Mouse (Mus musculus) kidney, embryonic 14.5 days (tissue): ENCODE measurements around the gene Slc35f2. TPM values are rescaled to one million over a fixed set of nuclear protein-coding genes. Genes with fewer than 3 reads are reported as not detected.

Experiments
- ATAC-seq: fragments of 200-750 bp; cut with Nextera tagmentation; 2 replicates; pipeline ENCODE4 v1.8.0; 2017; ENCODE audit warnings: moderate number of reproducible peaks, mild to moderate bottlenecking, moderate TSS enrichment, moderate library complexity; ENCODE audit not compliant: low FRiP score, low TSS enrichment
- H3K27ac ChIP-seq: fragments of 300-500 bp; sonication (generic); 2 replicates; pipeline ENCODE4 v1.5.1; 2014; ENCODE audit warnings: low read depth, mild to moderate bottlenecking, low read length, moderate library complexity, mixed read lengths
- H3K27me3 ChIP-seq: fragments of 300-500 bp; sonication (generic); 2 replicates; pipeline ENCODE4 v1.6.1; 2014; ENCODE audit warnings: mild to moderate bottlenecking, low read length; ENCODE audit not compliant: control insufficient read depth, insufficient read depth
- H3K36me3 ChIP-seq: fragments of 300-500 bp; sonication (generic); 2 replicates; pipeline ENCODE4 v1.6.1; 2014; ENCODE audit warnings: low read length, mixed read lengths; ENCODE audit not compliant: control insufficient read depth, insufficient read depth
- H3K4me1 ChIP-seq: fragments of 300-500 bp; sonication (generic); 2 replicates; pipeline ENCODE4 v1.6.1; 2014; ENCODE audit warnings: low read length, mixed read lengths; ENCODE audit not compliant: control insufficient read depth, insufficient read depth
- H3K4me2 ChIP-seq: fragments of 300-500 bp; sonication (generic); replicated peaks from 2 replicates; pipeline ENCODE4 v1.6.1; 2014; ENCODE audit warnings: low read depth, mild to moderate bottlenecking, low read length
- H3K4me3 ChIP-seq: fragments of 300-500 bp; sonication (generic); 2 replicates; pipeline ENCODE4 v1.5.1; 2014; ENCODE audit warnings: mild to moderate bottlenecking, low read length
- H3K9ac ChIP-seq: fragments of 300-500 bp; sonication (generic); 2 replicates; pipeline ENCODE4 v1.6.1; 2014; ENCODE audit warnings: low read depth, mild to moderate bottlenecking, low read length, moderate library complexity
- H3K9me3 ChIP-seq: fragments of 300-500 bp; sonication (generic); 2 replicates; pipeline ENCODE4 v1.6.1; 2016; ENCODE audit warnings: low read length; ENCODE audit not compliant: control insufficient read depth
- WGBS: fragments of 180-500 bp; shearing (Covaris S2); extraction: QIAGEN DNeasy Blood & Tissue Kit; methylation state at CpG from one replicate; pipeline ENCODE4 v1.1.7; 2014; 5-methylcytosine and 5-hydroxymethylcytosine counted together
- polyA plus RNA-seq: library from polyadenylated mRNA; unstranded; fragments of >200 nt; fragmentation: Nextera tagmentation; extraction: Ambion mirVana; gene quantifications from 2 replicates; pipeline ENCODE4 v1.2.1, GENCODE M21; 2014

Slc35f2 gene
- 7.6 and 11.2 TPM in 2 replicates for polyA plus RNA-seq

DNA sequence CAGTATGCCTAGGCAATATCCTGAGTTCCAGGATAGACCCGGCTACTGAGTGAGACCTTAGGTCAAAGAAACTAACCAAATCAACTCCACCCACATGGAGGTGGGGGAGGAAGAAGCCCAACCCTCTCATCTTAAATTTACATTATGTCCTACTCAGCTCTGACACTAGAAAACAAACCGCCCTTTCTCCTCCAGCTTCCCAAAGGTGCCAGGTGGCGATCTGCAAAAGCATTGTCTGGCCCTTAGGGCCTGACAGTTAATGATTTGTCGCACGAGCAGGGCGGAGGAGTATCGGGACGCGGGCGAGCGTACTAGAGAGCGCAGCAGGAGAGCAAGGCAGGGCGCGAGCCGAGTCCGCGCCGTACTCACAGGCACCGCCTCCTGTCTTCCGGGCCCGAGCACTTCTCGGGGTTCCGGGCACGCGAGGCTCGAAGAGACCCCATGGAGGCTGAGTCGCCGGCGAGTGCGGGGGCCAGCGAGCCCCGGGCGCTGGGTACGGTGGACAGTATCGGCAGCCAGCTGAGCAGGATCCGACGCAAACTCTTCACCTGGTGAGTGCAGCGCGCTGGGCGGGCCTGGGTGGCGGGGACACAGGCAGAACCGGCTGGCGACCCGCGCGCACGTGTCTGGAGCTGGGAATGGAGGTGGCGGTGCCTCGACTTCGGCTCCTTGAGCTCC, at the start of gene Slc35f2:
TSS of gene Slc35f2 (plus strand) at position 195 of the 678 bp plus-strand sequence.
- H3K9ac ChIP-seq = peak within 1 kb of the TSS; percentile 63
- no peaks in the 10 kb centered on the region for H3K9me3 ChIP-seq
- no peak within 1 kb of the TSS for H3K27ac ChIP-seq
- H3K4me1 ChIP-seq = no peaks in the 10 kb centered on the region
- H3K4me2 ChIP-seq = peak within 1 kb of the TSS; percentile 98
- under 1% methylated on average over 50 of the region's 50 CpGs for WGBS
- peak within 1 kb of the TSS; percentile 52 for H3K4me3 ChIP-seq
- H3K36me3 ChIP-seq = no peaks in the 10 kb centered on the region
- ATAC-seq = peak; percentile 92
- H3K27me3 ChIP-seq = peaks cover 11% of the 10 kb centered on the region; the same call in 1 of the 2 replicates

- no peak overlapping the region for H3K4me2 ChIP-seq
- H3K27ac ChIP-seq = no peak overlapping the region
- no peaks in the 10 kb centered on the region for H3K4me1 ChIP-seq
- no peak overlapping the region for H3K4me3 ChIP-seq
- no peaks in the 10 kb centered on the region for H3K9me3 ChIP-seq
- no peaks in the 10 kb centered on the region for H3K27me3 ChIP-seq
- WGBS = 56% methylated on average over 3 of the region's 3 CpGs
- ATAC-seq = no peak
- no peak overlapping the region for H3K9ac ChIP-seq
- no peaks in the 10 kb centered on the region for H3K36me3 ChIP-seq
These were observed 30.4 kb upstream of the Slc35f2 start for GRCm38 (mm10) chr9:53740829-53741404.

- Histone ChIP-seq H3K9me3 (no peaks in the 10 kb centered on the region), H3K27ac (no peak overlapping the region), H3K4me3 (no peak overlapping the region), H3K4me1 (no peaks in the 10 kb centered on the region), H3K9ac (no peak overlapping the region), H3K36me3 (no peaks in the 10 kb centered on the region), H3K27me3 (no peaks in the 10 kb centered on the region), H3K4me2 (no peak overlapping the region)
- 92% methylated on average over 13 of the region's 13 CpGs for WGBS
- no peak for ATAC-seq
These were observed 20.9 kb upstream of the Slc35f2 start for GRCm38 (mm10) chr9:53750411-53750810.

DNA sequence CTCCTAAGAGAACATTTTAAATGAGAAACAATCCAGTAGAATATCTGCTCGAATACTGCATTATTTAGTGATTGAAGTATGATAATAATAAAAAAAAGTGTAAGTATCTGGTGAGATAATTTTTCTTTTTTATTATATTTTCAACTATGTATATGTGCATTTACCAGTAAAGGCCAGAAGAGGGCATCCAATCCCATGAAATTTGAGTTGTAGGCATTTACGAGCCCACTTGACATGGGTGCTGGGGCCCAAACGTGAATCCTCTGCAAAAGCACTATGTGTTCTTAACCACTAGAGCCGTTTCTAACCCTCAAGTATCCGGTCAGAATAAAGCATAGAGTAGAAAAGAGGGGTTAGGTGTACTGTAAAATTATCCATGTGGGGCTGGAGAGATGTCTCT, 20.4 kb upstream of the Slc35f2 start:
- 43% methylated on average over 5 of the region's 5 CpGs for WGBS
- Histone ChIP-seq H3K4me3 (no peak overlapping the region), H3K9ac (no peak overlapping the region), H3K27me3 (no peaks in the 10 kb centered on the region), H3K27ac (no peak overlapping the region), H3K4me1 (no peaks in the 10 kb centered on the region), H3K36me3 (no peaks in the 10 kb centered on the region), H3K9me3 (no peaks in the 10 kb centered on the region), H3K4me2 (no peak overlapping the region)
- no peak for ATAC-seq

DNA sequence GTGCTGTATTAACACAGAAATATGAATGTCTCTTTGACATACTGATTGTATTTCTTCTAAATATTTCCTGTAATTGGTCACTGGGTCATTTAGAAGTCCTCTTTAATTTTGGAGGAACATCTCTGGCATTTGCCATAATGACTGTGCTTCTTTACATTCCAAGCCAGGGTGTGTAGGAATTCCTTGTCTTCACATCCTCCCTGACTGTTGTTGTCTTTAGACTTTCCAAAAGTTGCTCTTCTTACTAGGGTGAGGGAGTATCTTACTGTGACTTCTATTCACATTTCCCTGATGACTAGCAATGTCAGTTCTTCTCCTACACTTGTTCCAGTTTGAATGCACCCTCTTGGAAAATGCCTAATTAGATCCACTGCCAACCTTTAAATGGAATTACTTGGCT, 16.5 kb upstream of the Slc35f2 start:
- Histone ChIP-seq H3K27me3 (no peaks in the 10 kb centered on the region), H3K36me3 (no peaks in the 10 kb centered on the region), H3K4me3 (no peak overlapping the region), H3K9me3 (no peaks in the 10 kb centered on the region), H3K4me2 (no peak overlapping the region), H3K9ac (no peak overlapping the region), H3K4me1 (no peaks in the 10 kb centered on the region), H3K27ac (no peak overlapping the region)
- ATAC-seq = no peak

DNA sequence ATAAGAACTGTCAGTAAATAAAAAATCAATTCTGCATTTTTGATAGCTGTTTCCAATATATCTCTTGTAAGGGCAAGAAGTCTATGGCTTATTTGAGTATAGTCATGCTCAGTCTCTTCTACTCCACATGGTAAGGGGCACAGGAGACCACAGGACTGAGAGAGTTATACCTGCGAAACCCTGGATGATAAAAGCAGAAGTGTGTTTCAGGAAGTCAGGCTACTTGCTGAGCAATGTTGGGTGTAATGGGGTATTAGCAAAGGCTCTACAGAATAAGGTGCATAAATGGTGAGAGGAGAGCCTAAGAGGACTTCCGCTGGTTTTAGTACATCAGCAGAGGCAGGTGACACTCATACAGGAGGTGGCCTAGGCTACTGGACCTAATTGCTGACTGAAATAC, 13.2 kb upstream of the Slc35f2 start:
- H3K27ac ChIP-seq = no peak overlapping the region
- no peak overlapping the region for H3K9ac ChIP-seq
- no peaks in the 10 kb centered on the region for H3K27me3 ChIP-seq
- no peaks in the 10 kb centered on the region for H3K4me1 ChIP-seq
- H3K36me3 ChIP-seq = no peaks in the 10 kb centered on the region
- no peaks in the 10 kb centered on the region for H3K9me3 ChIP-seq
- no peak for ATAC-seq
- H3K4me3 ChIP-seq = no peak overlapping the region
- WGBS = 91% methylated on average over 2 of the region's 2 CpGs
- no peak overlapping the region for H3K4me2 ChIP-seq

DNA sequence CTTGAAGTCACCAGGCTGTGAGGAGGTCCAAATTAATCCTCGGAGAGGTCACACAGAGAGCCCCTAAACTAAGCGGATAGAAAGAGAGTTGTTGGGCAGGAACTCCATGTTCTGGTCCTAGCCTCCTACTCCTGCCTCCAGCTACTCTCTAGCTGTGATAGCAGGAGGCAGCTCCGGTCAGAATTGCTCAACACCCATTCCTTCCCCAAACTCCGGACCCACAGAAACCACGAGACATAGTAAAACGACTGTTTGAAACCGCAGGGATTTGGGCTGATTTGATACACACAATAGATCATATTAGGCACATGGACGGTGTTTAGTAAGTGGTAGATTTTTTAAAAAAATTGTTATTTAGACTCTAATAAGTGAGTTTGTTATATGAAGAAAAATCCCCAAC, 6.6 kb upstream of the Slc35f2 start:
- no peak for ATAC-seq
- H3K4me3 ChIP-seq = no peak overlapping the region
- no peaks in the 10 kb centered on the region for H3K27me3 ChIP-seq
- WGBS = 81% methylated on average over 8 of the region's 8 CpGs
- H3K9me3 ChIP-seq = no peaks in the 10 kb centered on the region
- no peak overlapping the region for H3K9ac ChIP-seq
- H3K4me2 ChIP-seq = no peak overlapping the region
- H3K4me1 ChIP-seq = no peaks in the 10 kb centered on the region
- H3K27ac ChIP-seq = no peak overlapping the region
- no peaks in the 10 kb centered on the region for H3K36me3 ChIP-seq

- Histone ChIP-seq H3K27ac (no peak overlapping the region), H3K9ac (no peak overlapping the region), H3K27me3 (peaks cover 11% of the 10 kb centered on the region; the same call in 1 of the 2 replicates), H3K9me3 (no peaks in the 10 kb centered on the region), H3K4me2 (no peak overlapping the region), H3K4me3 (no peak overlapping the region), H3K4me1 (no peaks in the 10 kb centered on the region), H3K36me3 (no peaks in the 10 kb centered on the region)
- 85% methylated on average over 5 of the region's 5 CpGs for WGBS
- ATAC-seq = no peak
These were observed 2.9 kb upstream of the Slc35f2 start for GRCm38 (mm10) chr9:53768486-53768885.

- H3K9me3 ChIP-seq = no peaks in the 10 kb centered on the region
- WGBS = 35% methylated on average over 12 of the region's 12 CpGs
- H3K4me1 ChIP-seq = no peaks in the 10 kb centered on the region
- peak overlapping the region; percentile 98 for H3K4me2 ChIP-seq
- H3K36me3 ChIP-seq = no peaks in the 10 kb centered on the region
- peak overlapping the region; percentile 52 for H3K4me3 ChIP-seq
- no peak for ATAC-seq
- no peak overlapping the region for H3K27ac ChIP-seq
- peaks cover 11% of the 10 kb centered on the region; the same call in 1 of the 2 replicates for H3K27me3 ChIP-seq
- peak overlapping the region; percentile 63; the same call in 1 of the 2 replicates for H3K9ac ChIP-seq
These were observed 481 bp upstream of the Slc35f2 start for GRCm38 (mm10) chr9:53770771-53771343.
